Mouse (Mus musculus) thymus, adult 18-20 months (tissue): ENCODE data around the gene Olfr1226.
"Not testable (repeated sequence)": the region's sequence is repeated elsewhere in the genome, so short reads cannot be mapped to it uniquely, and the experiment has no call there.

Experiments used
- DNase-seq, 2 experiments: peaks; one replicate each; pipeline ENCODE4 v3.0.0; 2022; ENCODE audit warnings: mixed read lengths in 2 of 2

Gene Olfr1226

GRCm38 (mm10) chr2:89199948-89200347 is at the start of gene Olfr1226:
Gene Olfr1226, minus strand, starts transcription at chr2:89200048.
- DNase-seq: no peak

DNA sequence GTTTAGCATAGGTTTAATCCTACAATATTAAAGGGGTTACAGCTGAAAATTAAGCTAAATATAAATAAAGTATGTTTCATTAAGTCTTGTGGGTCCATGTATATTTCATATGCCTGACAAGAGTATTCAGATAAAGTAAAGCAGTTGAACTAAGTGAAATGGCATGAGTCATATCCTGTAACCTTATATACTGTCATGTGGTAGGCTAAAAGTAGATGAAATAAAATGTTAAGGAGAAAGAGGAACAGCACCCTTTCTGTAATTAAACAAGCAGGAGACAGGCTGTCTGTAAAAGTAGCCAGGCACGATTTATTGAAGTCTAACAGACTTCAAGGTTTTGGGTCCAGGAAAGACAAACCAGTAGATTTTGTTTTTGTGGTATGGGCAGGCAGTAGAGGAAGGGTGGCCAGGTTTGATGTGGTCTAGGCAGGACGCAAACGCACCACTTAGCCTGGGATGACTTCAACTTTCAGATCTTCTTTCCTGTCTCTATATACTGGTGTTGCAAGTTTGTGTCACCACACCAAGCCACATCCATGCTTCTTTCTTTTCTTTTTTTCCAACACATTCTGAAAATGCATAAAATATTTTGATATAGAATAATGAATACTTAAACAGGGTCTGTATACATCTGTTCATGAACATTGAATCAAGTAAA is 3.4 kb downstream of the Olfr1226 start:
- no peak for DNase-seq

DNA sequence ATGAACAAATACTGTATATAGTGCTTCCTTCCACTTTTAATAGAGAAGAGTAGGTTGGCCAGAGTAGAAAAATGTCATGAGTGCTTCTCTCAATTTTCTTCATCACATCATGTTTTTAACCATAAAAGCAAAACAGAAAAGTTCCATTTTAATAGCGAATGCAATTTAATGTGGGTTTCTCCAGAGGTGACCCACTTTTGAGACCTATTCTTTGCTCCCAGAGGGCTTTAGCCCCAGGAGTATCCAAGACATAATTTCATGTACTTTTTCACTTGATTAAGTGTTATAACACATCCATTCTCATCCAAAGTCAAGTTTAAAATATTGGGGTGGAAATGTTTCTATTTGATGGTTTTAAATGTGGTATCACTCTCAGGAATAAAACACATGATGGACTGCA is 25.3 kb downstream of the Olfr1226 start, which contains the start of gene Olfr1225:
TSS of gene Olfr1225 (minus strand) at position 101 of the 400 bp plus-strand sequence.
- DNase-seq: no peak

DNA sequence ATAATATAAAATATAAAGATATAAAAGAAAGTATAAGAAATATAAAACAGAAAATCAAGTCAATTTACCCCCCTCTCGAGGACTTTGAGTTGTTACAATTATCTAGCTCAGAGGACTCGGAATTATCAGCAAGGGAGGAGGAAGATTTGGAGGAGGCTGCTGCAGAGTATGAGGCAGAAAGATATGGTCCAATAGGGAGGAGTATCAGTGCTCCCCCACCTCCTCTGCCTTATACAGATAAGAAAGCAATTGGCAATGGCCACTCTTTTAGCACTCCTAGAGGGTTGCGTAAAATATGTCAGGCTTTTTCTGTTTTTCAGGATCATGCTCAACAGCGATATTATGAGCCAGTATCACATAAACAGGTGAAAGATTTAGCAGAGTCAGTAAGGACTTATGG is 35.1 kb downstream of the Olfr1226 start:
- not testable (repeated sequence) for DNase-seq

DNA sequence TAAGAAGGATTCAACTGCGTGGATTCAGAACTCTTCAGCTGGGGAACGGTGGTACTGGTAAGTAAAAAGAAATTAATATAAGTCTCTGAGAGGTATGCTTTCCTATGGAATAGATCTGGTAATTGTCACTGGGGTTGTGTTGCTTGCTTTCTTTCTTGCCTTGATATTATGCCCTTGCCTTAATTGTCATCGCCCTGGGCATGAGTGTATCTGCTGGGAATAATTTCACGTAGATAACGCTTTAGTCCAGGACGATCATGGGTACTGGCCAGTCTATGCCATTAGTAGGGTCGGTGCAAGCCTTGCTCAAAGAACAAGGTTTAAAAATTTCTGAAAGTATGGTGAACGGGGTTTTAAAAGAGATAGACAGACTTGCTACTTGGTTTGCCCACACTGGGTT is 35.9 kb downstream of the Olfr1226 start, which contains the start of gene Olfr1224-ps1:
TSS of gene Olfr1224-ps1 (minus strand) at position 101 of the 400 bp plus-strand sequence.
- not testable (repeated sequence) for DNase-seq

- DNase-seq: no peak
These were observed 48.4 kb downstream of the Olfr1226 start, which contains the start of gene Olfr1223 for GRCm38 (mm10) chr2:89151460-89151859. Gene Olfr1223, minus strand, starts transcription at chr2:89151560.
